Mouse (Mus musculus): ENCODE data around the gene Prnd.

- TF ChIP-seq CTCF (IDR thresholded peaks at IDR 0.05; ENCODE audit: low read depth, low read length) (no peak), EP300 (IDR thresholded peaks at IDR 0.05; ENCODE audit: insufficient read depth, low read depth, low read length) (no peak)
Measured at GRCm38 (mm10) chr2:132001696-132002334, 51.2 kb downstream of the Prnd start.

Measured in ES-Bruce4 (cell line).